Mouse (Mus musculus) brown adipose tissue, adult 24 weeks (tissue): ENCODE measurements around the gene Ppp1r13b. TPM values are rescaled to one million over a fixed set of nuclear protein-coding genes. Genes with fewer than 3 reads are reported as not detected.

ENCODE experiments used
- H3K27ac ChIP-seq: fragments of 200-500 bp; replicated peaks from 2 replicates; pipeline ENCODE4 v1.5.1; 2012; ENCODE audit warnings: low read depth, mild to moderate bottlenecking, low read length
- H3K4me1 ChIP-seq: fragments of 200-500 bp; 2 replicates; pipeline ENCODE4 v1.6.1; 2012; ENCODE audit warnings: low read length, mixed read lengths; ENCODE audit not compliant: control insufficient read depth, insufficient read depth, insufficient read length
- H3K4me3 ChIP-seq: fragments of 200-500 bp; 2 replicates; pipeline ENCODE4 v1.5.1; 2012; ENCODE audit warnings: low read depth, mild to moderate bottlenecking, low read length, moderate library complexity; ENCODE audit not compliant: insufficient read depth
- polyA plus RNA-seq: library from polyadenylated mRNA; stranded (reverse); fragments of >200 nt; gene quantifications from 2 replicates; pipeline ENCODE4 v1.2.4, GENCODE M21; 2012; ENCODE audit not compliant: missing spikeins, insufficient read depth, insufficient read length

The Ppp1r13b gene
- polyA plus RNA-seq, 1 experiment = 5.9 TPM

DNA sequence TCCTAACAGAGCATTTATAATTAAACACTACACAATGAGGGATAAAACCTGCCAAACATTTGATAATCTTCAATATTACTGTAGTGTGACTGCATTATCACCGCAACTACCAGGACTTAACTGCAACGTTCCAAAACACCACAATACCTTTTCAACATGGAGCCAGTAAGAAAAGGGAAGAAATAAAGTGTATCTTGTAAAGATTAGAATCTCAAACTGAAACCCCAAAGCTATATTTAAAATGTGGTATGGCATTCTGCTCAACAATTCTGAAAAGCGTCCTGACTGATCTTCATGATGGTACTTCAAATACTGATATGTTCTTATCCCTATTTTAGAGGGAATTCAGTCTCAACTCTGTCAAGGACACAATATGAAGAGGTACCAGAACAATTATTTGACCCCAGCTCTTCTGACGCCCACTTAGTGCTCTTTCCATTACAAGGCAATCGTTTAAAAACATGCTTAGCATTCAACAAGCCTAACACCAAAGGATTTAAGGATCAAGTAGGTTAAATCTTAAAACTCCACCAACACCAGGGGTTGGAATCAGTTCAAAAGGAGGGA is 1.5 kb downstream of the Ppp1r13b start:
- H3K4me1 ChIP-seq = peaks cover 11% of the 10 kb centered on the region
- H3K4me3 ChIP-seq = peak overlapping the region; percentile 91; the same call in 1 of the 2 replicates
- H3K27ac ChIP-seq = no peak overlapping the region

DNA sequence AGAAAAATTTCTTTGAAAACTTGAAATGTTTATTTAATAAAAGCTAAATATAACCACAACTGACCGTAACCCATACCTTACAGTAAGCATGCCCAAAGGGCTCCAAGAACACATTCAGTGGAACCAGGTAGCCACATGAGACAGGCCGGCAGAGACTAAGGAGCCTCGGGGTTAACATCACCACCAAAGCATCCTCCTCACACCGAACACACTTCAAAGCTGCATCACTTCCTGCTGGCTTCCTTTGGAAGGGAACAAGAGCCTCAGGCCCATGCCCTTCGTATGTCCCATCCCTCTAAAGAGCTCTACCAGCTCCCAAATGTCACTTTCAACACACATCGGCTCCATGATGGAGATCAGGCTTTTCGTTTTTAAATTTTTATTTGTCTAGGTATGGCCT is 5.4 kb downstream of the Ppp1r13b start:
- H3K4me3 ChIP-seq = no peak overlapping the region
- H3K27ac ChIP-seq = no peak overlapping the region
- H3K4me1 ChIP-seq = peaks cover 11% of the 10 kb centered on the region

DNA sequence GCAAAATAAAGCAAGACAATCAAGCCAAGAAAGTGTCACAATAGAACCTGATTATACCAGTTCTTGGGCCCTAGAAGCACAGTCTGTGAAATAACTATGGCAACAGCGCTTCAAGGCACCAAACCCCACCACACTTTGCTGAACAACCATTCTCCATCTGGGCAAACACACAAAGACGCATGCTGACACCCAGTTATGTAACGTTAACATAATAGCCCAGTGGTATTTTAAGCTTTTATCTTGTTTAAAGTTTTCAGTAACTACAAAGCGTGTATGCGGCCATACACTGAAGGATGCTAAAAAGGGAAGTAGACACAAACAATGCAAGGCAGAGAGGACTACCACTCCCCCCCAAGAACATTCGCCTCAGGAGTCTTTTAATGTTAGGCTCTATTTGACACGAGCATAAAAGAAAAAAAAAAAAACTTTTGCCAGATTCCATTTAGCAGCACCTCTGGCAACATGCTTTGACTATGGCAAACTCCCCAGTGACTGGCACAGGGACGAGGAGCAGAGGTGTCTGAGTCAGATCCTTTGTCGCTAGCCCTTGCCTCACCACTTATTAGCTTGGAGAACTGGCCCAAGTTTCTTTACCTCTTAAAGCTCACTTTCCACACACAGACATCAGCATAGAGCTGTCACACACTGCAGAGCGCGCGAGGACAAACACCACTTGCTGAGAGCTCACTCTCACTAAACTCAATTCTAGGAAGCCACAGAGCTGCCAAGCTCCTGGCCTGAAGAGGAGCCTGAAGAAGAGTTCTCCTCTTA is 6.6 kb downstream of the Ppp1r13b start:
- Histone ChIP-seq H3K27ac (peak overlapping the region; percentile 23; the same call in 1 of the 2 replicates), H3K4me3 (no peak overlapping the region), H3K4me1 (peaks cover 21% of the 10 kb centered on the region)

DNA sequence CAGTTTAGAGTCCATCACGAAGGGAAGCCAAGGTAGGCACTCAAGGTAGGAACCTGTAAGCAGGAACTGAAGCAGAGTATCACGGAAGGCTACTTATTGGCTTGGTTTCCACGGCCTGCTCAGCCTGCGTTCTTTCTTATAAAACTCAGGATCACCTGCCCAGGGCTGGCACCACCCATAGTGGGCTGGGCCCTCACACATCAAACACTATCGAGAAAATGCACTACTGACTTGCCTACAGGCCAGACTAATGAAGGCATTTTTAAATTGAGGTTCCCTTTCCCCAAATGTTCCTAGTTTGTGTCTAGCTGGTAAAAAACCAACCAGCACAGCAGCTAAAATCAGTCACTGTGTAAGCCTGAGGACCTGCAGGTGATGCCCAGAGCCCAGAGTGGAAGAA is 8.3 kb downstream of the Ppp1r13b start:
- H3K27ac ChIP-seq = no peak overlapping the region
- no peak overlapping the region for H3K4me3 ChIP-seq
- H3K4me1 ChIP-seq = peaks cover 23% of the 10 kb centered on the region

DNA sequence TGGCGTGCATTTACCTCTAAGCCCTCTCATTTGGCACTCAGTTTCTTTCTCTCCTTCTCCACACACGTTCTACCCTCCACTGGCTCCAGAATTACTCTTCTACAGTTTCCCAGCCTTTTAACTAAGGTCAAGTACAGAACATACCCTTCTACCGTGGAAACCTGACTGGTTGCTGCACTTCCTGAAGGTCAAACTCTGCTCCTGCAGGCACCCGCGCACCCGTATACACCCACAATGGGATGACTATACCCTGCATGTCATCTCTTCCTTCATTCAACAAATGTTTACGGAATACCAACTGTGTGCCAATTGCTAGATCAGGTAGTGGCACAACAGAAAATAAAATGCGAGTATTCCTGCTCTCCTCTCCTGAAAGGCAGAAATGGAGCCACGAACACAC is 9.2 kb downstream of the Ppp1r13b start:
- H3K4me1 ChIP-seq = peaks cover 25% of the 10 kb centered on the region

DNA sequence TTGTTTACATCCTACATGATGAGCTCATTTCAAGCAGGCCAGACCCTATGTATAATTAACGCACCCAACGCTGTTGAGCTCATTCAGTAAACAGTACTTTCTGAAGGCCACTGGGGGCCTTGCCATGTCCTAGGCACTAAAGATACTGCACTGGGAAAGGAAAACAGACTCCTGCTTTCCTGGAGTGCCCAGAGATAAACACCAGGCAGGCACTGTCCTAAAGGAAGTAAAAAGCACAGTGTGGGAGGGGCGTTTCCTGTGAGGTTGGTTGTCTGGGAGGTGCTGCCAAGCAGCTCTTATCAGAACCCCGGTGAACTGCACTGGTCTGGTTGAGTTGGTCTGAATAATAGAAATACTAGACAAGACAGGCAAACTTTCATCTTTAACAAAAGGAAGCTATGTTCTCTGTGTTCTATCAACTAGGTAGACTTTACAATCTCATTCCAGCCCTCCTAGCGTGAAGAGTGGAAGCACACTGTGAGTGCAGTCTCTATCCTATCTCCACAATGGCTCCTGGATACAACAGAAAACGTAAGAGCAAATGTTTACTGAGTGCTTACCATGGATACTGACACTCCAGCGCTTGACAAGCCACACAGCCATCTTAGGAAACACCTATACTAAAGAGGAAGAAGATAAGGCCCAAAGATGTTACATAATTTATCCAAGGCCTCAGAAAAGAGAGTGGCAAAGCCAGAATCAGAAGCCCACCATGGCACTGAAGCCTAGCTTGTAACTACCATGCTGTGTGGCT is 10.8 kb downstream of the Ppp1r13b start:
- no peak overlapping the region for H3K4me3 ChIP-seq
- peaks cover 36% of the 10 kb centered on the region for H3K4me1 ChIP-seq
- peak overlapping the region; percentile 29 for H3K27ac ChIP-seq

More for the DNA sequence above, 9.2 kb downstream of the Ppp1r13b start:
- Histone ChIP-seq H3K27ac (no peak overlapping the region), H3K4me3 (no peak overlapping the region)

DNA sequence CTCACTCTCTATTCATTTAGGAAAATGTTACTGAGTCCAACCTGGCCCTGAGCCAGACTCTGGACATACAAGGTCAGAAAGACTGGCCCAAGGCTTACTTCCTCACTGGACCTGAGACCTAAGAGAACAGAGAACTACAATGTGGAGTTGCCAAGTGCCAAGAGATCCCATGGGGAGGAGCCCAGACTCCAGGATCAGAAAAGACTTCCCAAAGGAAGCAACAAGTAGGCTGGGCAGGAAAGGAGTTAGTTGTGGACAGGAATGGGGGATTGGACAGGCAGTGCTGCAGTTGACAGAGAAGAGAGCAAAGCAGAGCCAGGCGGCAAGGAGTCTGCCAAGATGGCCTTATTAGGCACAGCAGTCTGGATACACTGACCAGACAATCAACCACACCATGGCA is 13.8 kb downstream of the Ppp1r13b start:
- no peak overlapping the region for H3K4me3 ChIP-seq
- peak overlapping the region; percentile 63; the same call in 1 of the 2 replicates for H3K27ac ChIP-seq
- H3K4me1 ChIP-seq = peaks cover 31% of the 10 kb centered on the region

DNA sequence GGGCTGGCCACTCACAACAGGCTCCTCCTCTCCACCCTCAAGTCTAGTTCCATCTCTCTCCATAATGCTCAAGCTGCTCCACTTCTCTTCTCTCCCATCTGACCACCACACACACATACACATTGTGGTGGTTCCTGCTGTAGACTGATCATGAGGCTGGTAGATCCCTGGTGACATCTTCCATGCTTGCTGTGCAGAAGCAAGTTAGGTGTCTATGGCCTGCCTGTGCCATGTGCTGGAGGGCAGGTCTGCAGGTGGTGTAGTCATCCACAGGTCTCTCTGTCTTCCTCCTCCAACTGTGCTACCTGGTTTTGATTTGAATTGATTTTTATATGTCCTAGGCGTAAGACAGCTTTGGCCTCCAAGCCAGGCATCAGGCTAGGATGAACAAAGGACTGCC is 14.9 kb downstream of the Ppp1r13b start:
- Histone ChIP-seq H3K27ac (no peak overlapping the region), H3K4me1 (peaks cover 33% of the 10 kb centered on the region)

DNA sequence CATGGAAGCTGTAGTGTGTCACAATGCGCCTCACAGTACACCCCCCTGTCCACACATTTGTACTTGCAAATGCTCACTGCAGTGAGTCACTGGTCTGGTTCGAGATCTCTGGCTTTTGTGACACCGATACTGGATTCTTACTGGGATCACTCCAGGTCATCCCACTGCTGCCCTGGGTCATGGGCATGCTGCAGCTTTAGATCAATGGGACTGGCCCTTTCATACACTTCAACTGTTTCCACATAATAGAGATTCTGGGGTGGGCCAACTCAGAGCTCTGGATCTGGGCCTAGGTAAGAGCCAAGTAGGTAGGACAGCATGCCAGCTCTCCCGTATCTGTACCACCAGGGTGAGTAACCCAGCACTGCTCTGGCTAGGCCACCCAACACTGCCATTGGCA is 16.1 kb downstream of the Ppp1r13b start:
- Histone ChIP-seq H3K4me1 (peaks cover 26% of the 10 kb centered on the region), H3K27ac (no peak overlapping the region), H3K4me3 (no peak overlapping the region)

More for the DNA sequence above, 14.9 kb downstream of the Ppp1r13b start:
- H3K4me3 ChIP-seq = no peak overlapping the region

DNA sequence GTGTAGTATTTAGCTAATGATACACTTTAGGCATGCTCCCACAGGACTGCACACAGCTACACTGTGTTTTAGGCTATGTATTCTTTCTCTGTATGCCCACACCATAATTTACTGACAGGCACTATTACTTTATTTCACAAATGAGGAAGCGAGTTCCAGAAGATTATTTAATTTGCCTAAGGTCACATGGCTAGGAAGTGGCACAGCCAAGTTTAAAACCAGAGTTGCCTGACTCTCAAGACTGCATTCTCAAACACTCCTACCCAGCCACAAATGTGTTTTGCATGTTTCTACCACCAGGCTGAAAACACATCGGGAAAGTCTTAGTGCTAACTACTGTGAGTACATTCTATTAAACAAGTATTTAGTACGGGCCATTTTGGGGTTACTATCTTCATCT is 18.7 kb downstream of the Ppp1r13b start:
- Histone ChIP-seq H3K27ac (no peak overlapping the region; the same call in 1 of the 2 replicates), H3K4me3 (no peak overlapping the region), H3K4me1 (peaks cover 20% of the 10 kb centered on the region)

DNA sequence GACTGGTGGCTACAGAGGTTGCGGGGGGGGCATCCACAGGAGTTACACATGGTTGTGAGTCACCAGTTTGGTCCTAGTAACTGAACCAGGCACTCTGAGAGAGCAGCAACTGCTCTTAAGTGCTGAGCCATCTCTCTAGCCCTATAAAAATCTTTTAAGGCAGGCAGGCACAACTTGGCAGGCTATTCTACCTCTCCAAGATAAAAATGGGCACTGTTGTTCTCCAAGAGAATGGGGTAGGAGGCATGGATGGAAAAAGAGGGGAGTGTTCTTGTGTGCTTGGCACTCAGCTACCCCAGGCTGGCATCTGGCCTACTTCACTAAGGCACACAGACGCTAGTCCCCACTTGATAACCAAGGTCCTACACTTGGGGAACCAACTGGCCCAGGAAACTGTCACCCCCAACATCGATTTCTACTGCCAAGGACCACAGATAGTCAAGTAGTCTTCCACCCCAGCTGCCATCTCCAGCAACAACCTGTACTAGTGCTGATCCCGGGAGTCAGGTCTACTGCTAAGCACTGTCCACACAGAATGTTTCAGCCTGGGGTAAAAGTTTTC is 19.5 kb downstream of the Ppp1r13b start:
- Histone ChIP-seq H3K27ac (no peak overlapping the region), H3K4me1 (peaks cover 20% of the 10 kb centered on the region), H3K4me3 (no peak overlapping the region)

DNA sequence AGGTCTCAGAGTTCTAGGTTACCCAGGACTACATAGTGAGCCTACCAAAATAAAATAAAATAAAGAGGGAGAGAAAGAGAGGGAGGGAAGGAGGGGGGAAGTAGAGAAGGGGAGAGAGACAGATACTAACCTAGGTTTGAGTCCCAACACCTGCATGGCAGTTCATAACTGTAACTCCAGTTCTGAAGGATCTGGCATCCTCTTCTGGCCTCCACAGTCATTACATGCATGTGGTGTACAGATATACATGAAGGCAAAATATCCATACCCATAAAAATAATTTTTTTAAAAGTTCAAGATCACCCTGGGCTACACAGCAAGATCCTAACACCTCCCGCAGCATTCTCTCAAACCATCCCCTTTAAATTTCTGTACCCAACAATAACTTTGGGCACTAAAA is 20.9 kb downstream of the Ppp1r13b start:
- Histone ChIP-seq H3K4me1 (peaks cover 11% of the 10 kb centered on the region), H3K27ac (no peak overlapping the region)

DNA sequence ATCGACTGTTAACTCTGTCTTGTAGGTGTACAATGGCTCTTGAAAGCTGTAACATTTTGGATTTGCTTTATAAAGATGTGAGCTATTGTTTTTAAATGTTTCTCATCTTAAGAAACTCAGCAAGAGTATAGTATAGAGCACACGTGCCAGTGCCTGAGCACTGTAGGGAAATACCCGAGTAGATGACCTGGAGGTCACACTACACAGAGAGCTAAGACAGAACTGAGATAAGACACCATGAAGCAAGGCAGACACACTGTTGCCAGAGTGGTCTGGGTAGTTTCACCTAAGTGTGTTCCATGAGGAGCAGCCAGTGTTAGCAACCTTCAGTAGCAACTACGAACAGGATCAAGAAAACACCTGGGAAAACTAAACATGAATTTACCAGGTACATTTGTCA is 25.1 kb downstream of the Ppp1r13b start:
- Histone ChIP-seq H3K4me3 (no peak overlapping the region), H3K27ac (no peak overlapping the region), H3K4me1 (peaks cover 7% of the 10 kb centered on the region; the same call in 1 of the 2 replicates)

More for the DNA sequence above, 20.9 kb downstream of the Ppp1r13b start:
- no peak overlapping the region for H3K4me3 ChIP-seq

DNA sequence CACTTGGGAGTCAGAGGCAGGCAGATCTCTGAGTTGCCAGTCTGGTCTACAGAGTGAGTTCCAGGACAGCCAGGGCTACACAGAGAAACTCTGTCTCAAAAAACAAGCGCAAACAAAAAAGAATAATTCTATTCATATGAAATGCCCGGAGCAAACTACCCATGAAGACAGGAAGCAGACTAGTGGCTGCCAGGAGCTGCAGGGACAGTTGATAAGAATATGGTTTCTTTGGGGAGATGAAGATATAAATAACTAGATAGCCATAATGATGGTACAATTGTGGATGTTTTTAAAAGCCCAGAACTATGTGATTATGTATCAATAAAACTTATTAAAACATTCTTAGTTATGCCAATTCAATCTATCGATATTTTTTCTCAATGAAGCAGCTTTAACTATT is 25.9 kb downstream of the Ppp1r13b start:
- no peak overlapping the region for H3K27ac ChIP-seq
- no peak overlapping the region for H3K4me3 ChIP-seq
- H3K4me1 ChIP-seq = peaks cover 7% of the 10 kb centered on the region; the same call in 1 of the 2 replicates

DNA sequence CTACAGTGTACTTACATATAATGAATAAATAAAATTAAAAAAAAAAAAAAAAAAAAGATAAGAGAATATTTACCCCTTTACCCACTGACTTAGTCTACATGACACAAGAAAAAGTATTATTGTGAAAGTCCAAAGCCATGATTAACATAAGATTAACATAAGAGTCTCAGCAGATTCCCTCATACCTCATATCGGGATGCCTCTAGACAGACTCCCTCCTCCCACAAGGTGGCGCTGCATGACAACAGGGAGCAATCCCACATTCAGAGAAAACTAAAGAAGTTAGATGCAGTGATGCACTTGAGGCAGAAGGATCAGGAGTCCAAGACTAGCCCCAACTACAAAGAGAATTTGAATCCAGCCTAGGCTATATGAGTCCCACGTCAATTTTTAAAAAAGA is 29.7 kb downstream of the Ppp1r13b start:
- peaks cover 6% of the 10 kb centered on the region; the same call in 1 of the 2 replicates for H3K4me1 ChIP-seq
- no peak overlapping the region for H3K27ac ChIP-seq
- no peak overlapping the region for H3K4me3 ChIP-seq
